Mouse (Mus musculus): Measurements from ENCODE around the gene Casc3.

The Casc3 gene

GRCm38 (mm10) chr11:98804605-98805004 lies at the start of gene Casc3:
Casc3 (plus strand) TSS chr11:98804905.
- no peak for DNase-seq

GRCm38 (mm10) chr11:98755726-98756380 lies 48.9 kb upstream of the Casc3 start:
- DNase-seq: peak; percentile 70

GRCm38 (mm10) chr11:98756711-98757110 lies 48.0 kb upstream of the Casc3 start:
- no peak for DNase-seq

- no peak for DNase-seq
Measured at GRCm38 (mm10) chr11:98761939-98762338, 42.8 kb upstream of the Casc3 start.

- no peak for DNase-seq
Measured at GRCm38 (mm10) chr11:98762756-98763501, 41.8 kb upstream of the Casc3 start.

GRCm38 (mm10) chr11:98763502-98763861 lies 41.2 kb upstream of the Casc3 start:
- DNase-seq: no peak

GRCm38 (mm10) chr11:98764091-98764490 lies 40.6 kb upstream of the Casc3 start:
- DNase-seq: no peak

GRCm38 (mm10) chr11:98764746-98765145 lies 40.0 kb upstream of the Casc3 start:
- no peak for DNase-seq

GRCm38 (mm10) chr11:98765421-98766309 lies 39.0 kb upstream of the Casc3 start:
- DNase-seq: no peak

- no peak for DNase-seq
Measured at GRCm38 (mm10) chr11:98766346-98766745, 38.4 kb upstream of the Casc3 start.

GRCm38 (mm10) chr11:98766816-98767215 lies 37.9 kb upstream of the Casc3 start:
- no peak for DNase-seq

GRCm38 (mm10) chr11:98767276-98767675 lies 37.4 kb upstream of the Casc3 start:
- DNase-seq: no peak

GRCm38 (mm10) chr11:98767713-98768112 lies 37.0 kb upstream of the Casc3 start:
- DNase-seq: no peak

GRCm38 (mm10) chr11:98768127-98769006 lies 36.3 kb upstream of the Casc3 start:
- DNase-seq: no peak

GRCm38 (mm10) chr11:98769007-98769954 lies 35.4 kb upstream of the Casc3 start:
- DNase-seq: no peak

- peak; percentile 66 for DNase-seq
Measured at GRCm38 (mm10) chr11:98770096-98770975, 34.4 kb upstream of the Casc3 start.

GRCm38 (mm10) chr11:98771131-98771530 lies 33.6 kb upstream of the Casc3 start:
- no peak for DNase-seq

- peak; percentile 76 for DNase-seq
Measured at GRCm38 (mm10) chr11:98771844-98772525, 32.7 kb upstream of the Casc3 start.

- peak; percentile 80 for DNase-seq
Measured at GRCm38 (mm10) chr11:98772667-98773171, 32.0 kb upstream of the Casc3 start.
